Mouse (Mus musculus): ENCODE data around the gene Fli1.

Fli1 gene

GRCm38 (mm10) chr9:32468313-32468712 lies 74.3 kb downstream of the Fli1 start:
- no peak for DNase-seq (ENCODE audit: low read depth, low spot score)

GRCm38 (mm10) chr9:32467443-32467842 lies 75.2 kb downstream of the Fli1 start:
- no peak for DNase-seq (ENCODE audit: low read depth, low spot score)

GRCm38 (mm10) chr9:32466861-32467260 lies 75.8 kb downstream of the Fli1 start:
- no peak for DNase-seq (ENCODE audit: low read depth, low spot score)

GRCm38 (mm10) chr9:32456707-32457106 lies 86.0 kb downstream of the Fli1 start:
- DNase-seq (ENCODE audit: low read depth, low spot score): no peak

GRCm38 (mm10) chr9:32450161-32450560 lies 92.5 kb downstream of the Fli1 start:
- no peak for DNase-seq (ENCODE audit: low read depth, low spot score)

GRCm38 (mm10) chr9:32448766-32449165 lies 93.9 kb downstream of the Fli1 start:
- no peak for DNase-seq (ENCODE audit: low read depth, low spot score)

- DNase-seq (ENCODE audit: low read depth, low spot score): no peak
Observed at GRCm38 (mm10) chr9:32445789-32446188, 96.9 kb downstream of the Fli1 start.

GRCm38 (mm10) chr9:32444453-32445201 lies 98.0 kb downstream of the Fli1 start:
- DNase-seq (ENCODE audit: low read depth, low spot score): no peak

GRCm38 (mm10) chr9:32443817-32444216 lies 98.8 kb downstream of the Fli1 start:
- DNase-seq (ENCODE audit: low read depth, low spot score): peak; percentile 41

- DNase-seq (ENCODE audit: low read depth, low spot score): no peak
Observed at GRCm38 (mm10) chr9:32443115-32443514, 99.5 kb downstream of the Fli1 start.

- DNase-seq (ENCODE audit: low read depth, low spot score): no peak
Observed at GRCm38 (mm10) chr9:32434241-32435213, 108.1 kb downstream of the Fli1 start.

- DNase-seq (ENCODE audit: low read depth, low spot score): no peak
Observed at GRCm38 (mm10) chr9:32431061-32431460, 111.6 kb downstream of the Fli1 start.

- DNase-seq (ENCODE audit: low read depth, low spot score): no peak
Observed at GRCm38 (mm10) chr9:32425321-32425720, 117.3 kb downstream of the Fli1 start.

- DNase-seq (ENCODE audit: low read depth, low spot score): no peak
Observed at GRCm38 (mm10) chr9:32420711-32421110, 122.0 kb downstream of the Fli1 start.

- no peak for DNase-seq (ENCODE audit: low read depth, low spot score)
Observed at GRCm38 (mm10) chr9:32417466-32418116, 125.1 kb downstream of the Fli1 start.

- no peak for DNase-seq (ENCODE audit: low read depth, low spot score)
Observed at GRCm38 (mm10) chr9:32415952-32416351, 126.7 kb downstream of the Fli1 start.

GRCm38 (mm10) chr9:32414956-32415355 lies 127.7 kb downstream of the Fli1 start:
- no peak for DNase-seq (ENCODE audit: low read depth, low spot score)

GRCm38 (mm10) chr9:32412836-32413580 lies 129.7 kb downstream of the Fli1 start:
- no peak for DNase-seq (ENCODE audit: low read depth, low spot score)

- DNase-seq (ENCODE audit: low read depth, low spot score): no peak
Observed at GRCm38 (mm10) chr9:32411507-32411906, 131.2 kb downstream of the Fli1 start.

- DNase-seq (ENCODE audit: low read depth, low spot score): no peak
Observed at GRCm38 (mm10) chr9:32410671-32411070, 132.0 kb downstream of the Fli1 start.
